Comparison of ENCODE assay signal across 11 mouse cellular contexts in the genomic region with DNA sequence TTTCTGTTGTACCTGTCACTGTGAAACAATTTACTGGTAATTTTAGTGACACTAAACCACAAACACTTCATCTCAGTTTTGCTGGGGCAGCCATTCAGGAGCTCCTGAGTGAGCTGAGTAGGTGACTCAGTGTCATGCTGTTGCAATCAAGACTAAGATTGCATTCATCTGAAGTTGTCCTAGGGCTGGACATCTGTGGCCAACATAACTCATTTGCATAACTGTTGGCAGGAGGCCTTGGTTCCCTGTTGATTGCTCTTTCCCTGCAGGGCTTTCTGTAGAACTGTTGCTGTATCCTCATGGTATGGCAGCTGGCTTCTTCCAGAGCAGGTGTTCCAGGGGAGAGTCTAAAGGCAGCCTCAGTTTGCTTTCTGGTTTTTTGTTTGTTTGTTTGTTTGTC. TPM values are rescaled to one million over a fixed set of nuclear protein-coding genes. Genes with fewer than 3 reads are reported as not detected.
A peak's percentile ranks its signal among the peaks of the same experiment; 100 is the strongest.
DNase-seq lines count a peak whose midpoint lies in the region; ATAC-seq and TF ChIP-seq lines count a peak whose summit lies in the region.
"Had no signal": no experiment of that assay in that cellular context is flagged by ENCODE, and none has a peak within 500 bp of the region (broad histone marks: within the 10 kb centered on the region; RNA-seq: fewer than 3 reads in every experiment).

No protein-coding gene starts in this region.

- no peak overlapping the region for H3K4me2 ChIP-seq in intestine, embryonic 16.5 days (ENCODE audit: low read depth, low read length)
- H3K4me2 ChIP-seq in intestine, embryonic 15.5 days (replicated peaks), result no peak overlapping the region
- H3K4me2 ChIP-seq: midbrain, embryonic 11.5 days had no signal

- no peak for DNase-seq in G1E (ENCODE audit: low spot score)
- DNase-seq in right cerebral cortex, adult 2 months (ENCODE audit: low spot score in 2 of 2), result no peak
- no peak for DNase-seq in spleen, postnatal 4 days (ENCODE audit: low spot score in 2 of 2)
- no peak for DNase-seq in thymus, postnatal 0 days (ENCODE audit: low spot score)
- DNase-seq: cerebellum, adult 8-10 months; thymus, postnatal 14 days had no signal

- 0 out of 2 replicates have a peak overlapping the region, but pooled peaks have one; percentile 27 for H3K27ac ChIP-seq in intestine, embryonic 16.5 days (ENCODE audit: low read length)
- no peak overlapping the region for H3K27ac ChIP-seq in intestine, embryonic 15.5 days
- H3K27ac ChIP-seq in macrophage, result peak overlapping the region; percentile 80

- no peak for TF ChIP-seq CTCF in G1E (IDR thresholded peaks at IDR 0.05; ENCODE audit: low read depth, low read length)

- ATAC-seq in intestine, embryonic 16.5 days, result no peak
- no peak for ATAC-seq in intestine, embryonic 15.5 days
- peak; percentile 5; the same call in 1 of the 2 replicates for ATAC-seq in G1E (ENCODE audit: extremely low read depth, insufficient number of reproducible peaks, low FRiP score, poor library complexity, severe bottlenecking)
- peak; percentile 43 for ATAC-seq in common myeloid progenitor, adult 5-6 weeks (replicated peaks; ENCODE audit: low read depth, poor library complexity, severe bottlenecking)

- H3K4me1 ChIP-seq in intestine, embryonic 16.5 days (ENCODE audit: control insufficient read depth, insufficient read depth, low read length), result peaks cover 5% of the 10 kb centered on the region; the same call in 1 of the 2 replicates
- no peaks in the 10 kb centered on the region for H3K4me1 ChIP-seq in intestine, embryonic 15.5 days (replicated peaks)
- H3K4me1 ChIP-seq in G1E (ENCODE audit: insufficient read depth, low read depth, low read length), result peaks cover 71% of the 10 kb centered on the region

- no peak overlapping the region for H3K4me3 ChIP-seq in intestine, embryonic 16.5 days (ENCODE audit: low read length)
- H3K4me3 ChIP-seq in intestine, embryonic 15.5 days (replicated peaks), result no peak overlapping the region
- H3K4me3 ChIP-seq in G1E (ENCODE audit: low read depth, low read length) (no peak overlapping the region; the same call in 1 of the 2 replicates), macrophage (ENCODE audit: inconsistent target) (no peak overlapping the region)

- H3K36me3 ChIP-seq in intestine, embryonic 16.5 days (ENCODE audit: control insufficient read depth, insufficient read depth, low read length), result no peaks in the 10 kb centered on the region
- H3K36me3 ChIP-seq in intestine, embryonic 15.5 days, result no peaks in the 10 kb centered on the region
- H3K36me3 ChIP-seq in G1E (replicated peaks) (no peaks in the 10 kb centered on the region), macrophage (ENCODE audit: inconsistent target) (no peaks in the 10 kb centered on the region)

- no peaks in the 10 kb centered on the region for H3K9me3 ChIP-seq in intestine, embryonic 16.5 days (ENCODE audit: control insufficient read depth, low read length)
- H3K9me3 ChIP-seq in intestine, embryonic 15.5 days, result no peaks in the 10 kb centered on the region
- H3K9me3 ChIP-seq in G1E (replicated peaks), result no peaks in the 10 kb centered on the region

- H3K79me2 ChIP-seq in macrophage (ENCODE audit: inconsistent target), result peaks cover 8% of the 10 kb centered on the region

- H3K9ac ChIP-seq in intestine, embryonic 16.5 days (ENCODE audit: low read depth, low read length), result no peak overlapping the region
- no peak overlapping the region for H3K9ac ChIP-seq in intestine, embryonic 15.5 days

- H3K27me3 ChIP-seq in intestine, embryonic 16.5 days (replicated peaks; ENCODE audit: control insufficient read depth, insufficient read depth, low read length), result no peaks in the 10 kb centered on the region
- H3K27me3 ChIP-seq in intestine, embryonic 15.5 days (replicated peaks), result no peaks in the 10 kb centered on the region
- no peaks in the 10 kb centered on the region for H3K27me3 ChIP-seq in G1E (ENCODE audit: insufficient read depth, low read length)

RNA-seq across cellular contexts. Expression of gene Psmc6, which starts 4.1 kb away (rescaled TPM):
- 124 and 125 TPM in 2 replicates for polyA plus RNA-seq in intestine, embryonic 16.5 days (2015; fragmentation: Nextera tagmentation; extraction: Ambion mirVana)
- polyA plus RNA-seq in intestine, embryonic 15.5 days (2015; fragmentation: Nextera tagmentation; extraction: Ambion mirVana), result 129 and 148 TPM in 2 replicates
- total RNA-seq in G1E (2014; fragmentation: Nextera tagmentation), result 223 and 309 TPM in 2 replicates
- 318 and 319 TPM in 2 replicates for total RNA-seq in G1E (2017)
- 10.5 and 11.5 TPM in 2 replicates for polyA plus RNA-seq in G1E (2012)
- 222 and 266 TPM in 2 replicates for total RNA-seq in common myeloid progenitor, adult 5-6 weeks (2017)
- total RNA-seq in macrophage (2018; cell fraction: chromatin; rRNA removed), result 100 to 1,000 TPM; 125 to 333 (median 239) TPM
- total RNA-seq in macrophage (2018; cell fraction: cytosol; rRNA removed), result 100 to 1,000 TPM in 5 of 26 experiments, 10 to 100 TPM in 21; 60.7 to 107 (median 78.5) TPM
- 100 to 1,000 TPM in 15 of 26 experiments, 10 to 100 TPM in 11; 65.5 to 149 (median 105) TPM for total RNA-seq in macrophage (2018; cell fraction: nucleus; rRNA removed)
- polyA plus RNA-seq in macrophage (2018), result 68.8 to 188 TPM (median 89.7 TPM) in 3 replicates
- 168 and 169 TPM in 2 replicates for polyA plus RNA-seq in thymus, postnatal 0 days (2015; fragmentation: Nextera tagmentation; extraction: Ambion mirVana)

RNA-seq across cellular contexts. Expression of gene Ero1l, which starts 6.9 kb away (rescaled TPM):
- 74.5 and 77.6 TPM in 2 replicates for polyA plus RNA-seq in intestine, embryonic 16.5 days (2015; fragmentation: Nextera tagmentation; extraction: Ambion mirVana)
- 56.1 and 73.9 TPM in 2 replicates for polyA plus RNA-seq in intestine, embryonic 15.5 days (2015; fragmentation: Nextera tagmentation; extraction: Ambion mirVana)
- total RNA-seq in G1E (2014; fragmentation: Nextera tagmentation), result 523 and 551 TPM in 2 replicates
- total RNA-seq in G1E (2017), result 603 and 672 TPM in 2 replicates
- 9.0 and 11.8 TPM in 2 replicates for polyA plus RNA-seq in G1E (2012)
- 48.1 and 55.0 TPM in 2 replicates for total RNA-seq in common myeloid progenitor, adult 5-6 weeks (2017)
- total RNA-seq in macrophage (2018; cell fraction: chromatin; rRNA removed), result 100 to 1,000 TPM in 8 of 26 experiments, 10 to 100 TPM in 18; 35.5 to 200 (median 70.2) TPM
- total RNA-seq in macrophage (2018; cell fraction: cytosol; rRNA removed), result 10 to 100 TPM; 19.4 to 49.5 (median 26.2) TPM
- total RNA-seq in macrophage (2018; cell fraction: nucleus; rRNA removed), result 100 to 1,000 TPM in 2 of 26 experiments, 10 to 100 TPM in 24; 35.5 to 131 (median 71.8) TPM
- 14.7 to 22.5 TPM (median 19.4 TPM) in 3 replicates for polyA plus RNA-seq in macrophage (2018)
- 48.7 and 48.8 TPM in 2 replicates for polyA plus RNA-seq in thymus, postnatal 0 days (2015; fragmentation: Nextera tagmentation; extraction: Ambion mirVana)

RNA-seq across cellular contexts. Expression of gene Styx, which starts 25.4 kb away (rescaled TPM):
- 44.8 and 47.8 TPM in 2 replicates for polyA plus RNA-seq in intestine, embryonic 16.5 days (2015; fragmentation: Nextera tagmentation; extraction: Ambion mirVana)
- 52.6 and 56.9 TPM in 2 replicates for polyA plus RNA-seq in intestine, embryonic 15.5 days (2015; fragmentation: Nextera tagmentation; extraction: Ambion mirVana)
- total RNA-seq in G1E (2014; fragmentation: Nextera tagmentation), result 37.3 and 42.9 TPM in 2 replicates
- total RNA-seq in G1E (2017), result 30.7 and 33.3 TPM in 2 replicates
- polyA plus RNA-seq in G1E (2012), result 102 and 142 TPM in 2 replicates
- 19.3 and 26.5 TPM in 2 replicates for total RNA-seq in common myeloid progenitor, adult 5-6 weeks (2017)
- total RNA-seq in macrophage (2018; cell fraction: chromatin; rRNA removed), result 10 to 100 TPM; 14.5 to 58.6 (median 29.9) TPM
- total RNA-seq in macrophage (2018; cell fraction: cytosol; rRNA removed), result 10 to 100 TPM; 11.5 to 26.0 (median 19.9) TPM
- total RNA-seq in macrophage (2018; cell fraction: nucleus; rRNA removed), result 10 to 100 TPM in 24 of 26 experiments, 1 to 10 TPM in 2; 8.1 to 44.0 (median 19.5) TPM
- 13.7 to 22.3 TPM (median 15.2 TPM) in 3 replicates for polyA plus RNA-seq in macrophage (2018)
- polyA plus RNA-seq in thymus, postnatal 0 days (2015; fragmentation: Nextera tagmentation; extraction: Ambion mirVana), result 65.5 and 82.0 TPM in 2 replicates

Comparison
In these comparisons a context has a peak if more than half of its experiments do, and no peak if none do; other contexts are left out.
1. ATAC-seq: peak in G1E (single experiment) and common myeloid progenitor, adult 5-6 weeks (single experiment); none in intestine, embryonic 16.5 days (single experiment) and intestine, embryonic 15.5 days (single experiment).